Mouse (Mus musculus): Measurements from ENCODE around the gene Dnajc28. TPM values are rescaled to one million over a fixed set of nuclear protein-coding genes. Genes with fewer than 3 reads are reported as not detected.

The Dnajc28 gene
- polyA plus RNA-seq, 1 experiment from 2014 or later = 3.5 TPM

GRCm38 (mm10) chr16:91606958-91607357 lies 11.9 kb downstream of the Dnajc28 start:
- H3K4me3 ChIP-seq = no peak overlapping the region
- peaks cover 7% of the 10 kb centered on the region; the same call in 1 of the 2 replicates for H3K4me1 ChIP-seq
- H3K27me3 ChIP-seq (replicated peaks) = no peaks in the 10 kb centered on the region
- H3K4me2 ChIP-seq = no peak overlapping the region
- H3K9ac ChIP-seq = no peak overlapping the region
- no peak for ATAC-seq (ENCODE audit: extremely low read depth, insufficient number of reproducible peaks, low FRiP score, low TSS enrichment)
- H3K9me3 ChIP-seq = no peaks in the 10 kb centered on the region
- 79% methylated on average over 8 of the region's 8 CpGs for WGBS
- H3K27ac ChIP-seq (replicated peaks) = no peak overlapping the region
- no peaks in the 10 kb centered on the region for H3K36me3 ChIP-seq

GRCm38 (mm10) chr16:91605156-91605555 lies 13.7 kb downstream of the Dnajc28 start:
- H3K9me3 ChIP-seq = no peaks in the 10 kb centered on the region
- no peak overlapping the region for H3K9ac ChIP-seq
- WGBS = 75% methylated on average over 6 of the region's 6 CpGs
- peaks cover 4% of the 10 kb centered on the region; the same call in 1 of the 2 replicates for H3K4me1 ChIP-seq
- no peak overlapping the region for H3K27ac ChIP-seq (replicated peaks)
- ATAC-seq (ENCODE audit: extremely low read depth, insufficient number of reproducible peaks, low FRiP score, low TSS enrichment) = no peak
- H3K27me3 ChIP-seq (replicated peaks) = peaks cover 7% of the 10 kb centered on the region; the same call in 1 of the 2 replicates
- no peak overlapping the region for H3K4me3 ChIP-seq
- H3K4me2 ChIP-seq = no peak overlapping the region
- no peaks in the 10 kb centered on the region for H3K36me3 ChIP-seq

GRCm38 (mm10) chr16:91601693-91602092 lies 17.1 kb downstream of the Dnajc28 start:
- no peaks in the 10 kb centered on the region for H3K9me3 ChIP-seq
- WGBS = 66% methylated on average over 9 of the region's 9 CpGs
- H3K27ac ChIP-seq (replicated peaks) = no peak overlapping the region
- no peak for ATAC-seq (ENCODE audit: extremely low read depth, insufficient number of reproducible peaks, low FRiP score, low TSS enrichment)
- peaks cover 20% of the 10 kb centered on the region; the same call in 1 of the 2 replicates for H3K27me3 ChIP-seq (replicated peaks)
- no peaks in the 10 kb centered on the region for H3K36me3 ChIP-seq
- peaks cover 7% of the 10 kb centered on the region for H3K4me1 ChIP-seq
- no peak overlapping the region for H3K9ac ChIP-seq
- H3K4me3 ChIP-seq = no peak overlapping the region
- H3K4me2 ChIP-seq = no peak overlapping the region

- no peaks in the 10 kb centered on the region for H3K36me3 ChIP-seq
- H3K4me1 ChIP-seq = peaks cover 13% of the 10 kb centered on the region
- H3K4me3 ChIP-seq = no peak overlapping the region
- H3K4me2 ChIP-seq = no peak overlapping the region
- no peak overlapping the region for H3K9ac ChIP-seq
- no peak overlapping the region for H3K27ac ChIP-seq (replicated peaks)
- WGBS = 73% methylated on average over 4 of the region's 4 CpGs
- H3K9me3 ChIP-seq = no peaks in the 10 kb centered on the region
- ATAC-seq (ENCODE audit: extremely low read depth, insufficient number of reproducible peaks, low FRiP score, low TSS enrichment) = no peak
- peaks cover 20% of the 10 kb centered on the region; the same call in 1 of the 2 replicates for H3K27me3 ChIP-seq (replicated peaks)
These were observed 17.7 kb downstream of the Dnajc28 start for GRCm38 (mm10) chr16:91601081-91601480.

GRCm38 (mm10) chr16:91599242-91599641 lies 19.6 kb downstream of the Dnajc28 start:
- Histone ChIP-seq H3K4me3 (no peak overlapping the region), H3K4me1 (peaks cover 13% of the 10 kb centered on the region), H3K27me3 (replicated peaks) (peaks cover 20% of the 10 kb centered on the region; the same call in 1 of the 2 replicates), H3K36me3 (no peaks in the 10 kb centered on the region), H3K9ac (no peak overlapping the region), H3K27ac (replicated peaks) (no peak overlapping the region), H3K9me3 (no peaks in the 10 kb centered on the region), H3K4me2 (no peak overlapping the region)
- no peak for ATAC-seq (ENCODE audit: extremely low read depth, insufficient number of reproducible peaks, low FRiP score, low TSS enrichment)

GRCm38 (mm10) chr16:91597672-91598010 lies 21.2 kb downstream of the Dnajc28 start, which contains the start of gene Tmem50b:
Tmem50b (minus strand) TSS chr16:91597800.
- Histone ChIP-seq H3K9ac (peak within 1 kb of the TSS; percentile 88), H3K36me3 (no peaks in the 10 kb centered on the region), H3K4me2 (peak within 1 kb of the TSS; percentile 87), H3K4me1 (peaks cover 13% of the 10 kb centered on the region), H3K27ac (replicated peaks) (peak within 1 kb of the TSS; percentile 63), H3K27me3 (replicated peaks) (peaks cover 20% of the 10 kb centered on the region; the same call in 1 of the 2 replicates), H3K9me3 (no peaks in the 10 kb centered on the region), H3K4me3 (peak within 1 kb of the TSS; percentile 84)
- peak; percentile 100 for ATAC-seq (ENCODE audit: extremely low read depth, insufficient number of reproducible peaks, low FRiP score, low TSS enrichment)
- WGBS = under 1% methylated on average over 33 of the region's 34 CpGs

GRCm38 (mm10) chr16:91596779-91597671 lies 21.8 kb downstream of the Dnajc28 start:
- peaks cover 20% of the 10 kb centered on the region; the same call in 1 of the 2 replicates for H3K27me3 ChIP-seq (replicated peaks)

GRCm38 (mm10) chr16:91596397-91596778 lies 22.4 kb downstream of the Dnajc28 start:
- peak overlapping the region; percentile 87 for H3K4me2 ChIP-seq

More at GRCm38 (mm10) chr16:91596779-91597671, 21.8 kb downstream of the Dnajc28 start:
- Histone ChIP-seq H3K9me3 (no peaks in the 10 kb centered on the region), H3K4me1 (peaks cover 13% of the 10 kb centered on the region), H3K36me3 (peaks cover under 1% of the 10 kb centered on the region; the same call in 1 of the 2 replicates), H3K4me3 (peak overlapping the region; percentile 84), H3K4me2 (peak overlapping the region; percentile 87), H3K9ac (peak overlapping the region; percentile 88), H3K27ac (replicated peaks) (peak overlapping the region; percentile 63)
- WGBS = under 1% methylated on average over 75 of the region's 75 CpGs
- ATAC-seq (ENCODE audit: extremely low read depth, insufficient number of reproducible peaks, low FRiP score, low TSS enrichment) = peak; percentile 60

GRCm38 (mm10) chr16:91595076-91595475 lies 23.8 kb downstream of the Dnajc28 start:
- Histone ChIP-seq H3K27me3 (replicated peaks) (peaks cover 12% of the 10 kb centered on the region; the same call in 1 of the 2 replicates), H3K4me2 (no peak overlapping the region), H3K27ac (replicated peaks) (no peak overlapping the region), H3K4me1 (peaks cover 13% of the 10 kb centered on the region), H3K36me3 (peaks cover 3% of the 10 kb centered on the region; the same call in 1 of the 2 replicates), H3K9me3 (no peaks in the 10 kb centered on the region), H3K4me3 (no peak overlapping the region), H3K9ac (no peak overlapping the region)
- ATAC-seq (ENCODE audit: extremely low read depth, insufficient number of reproducible peaks, low FRiP score, low TSS enrichment) = no peak
- 78% methylated on average over 6 of the region's 6 CpGs for WGBS

More at GRCm38 (mm10) chr16:91596397-91596778, 22.4 kb downstream of the Dnajc28 start:
- 16% methylated on average over 9 of the region's 9 CpGs for WGBS
- Histone ChIP-seq H3K9ac (peak overlapping the region; percentile 88), H3K27me3 (replicated peaks) (peaks cover 15% of the 10 kb centered on the region; the same call in 1 of the 2 replicates), H3K36me3 (peaks cover 3% of the 10 kb centered on the region; the same call in 1 of the 2 replicates), H3K9me3 (no peaks in the 10 kb centered on the region), H3K27ac (replicated peaks) (no peak overlapping the region), H3K4me3 (peak overlapping the region; percentile 84), H3K4me1 (peaks cover 13% of the 10 kb centered on the region)
- no peak for ATAC-seq (ENCODE audit: extremely low read depth, insufficient number of reproducible peaks, low FRiP score, low TSS enrichment)

- no peak overlapping the region for H3K4me3 ChIP-seq
- 0 out of 2 replicates have a peak, but pooled peaks cover under 1% of the 10 kb centered on the region for H3K27me3 ChIP-seq (replicated peaks)
- peaks cover 13% of the 10 kb centered on the region for H3K4me1 ChIP-seq
- H3K36me3 ChIP-seq = peaks cover 3% of the 10 kb centered on the region; the same call in 1 of the 2 replicates
- WGBS = 72% methylated on average over 3 of the region's 3 CpGs
- no peak overlapping the region for H3K4me2 ChIP-seq
- no peak overlapping the region for H3K9ac ChIP-seq
- H3K27ac ChIP-seq (replicated peaks) = no peak overlapping the region
- H3K9me3 ChIP-seq = no peaks in the 10 kb centered on the region
- no peak for ATAC-seq (ENCODE audit: extremely low read depth, insufficient number of reproducible peaks, low FRiP score, low TSS enrichment)
These were observed 25.6 kb downstream of the Dnajc28 start for GRCm38 (mm10) chr16:91593262-91593661.

- peaks cover 9% of the 10 kb centered on the region for H3K4me1 ChIP-seq
- no peaks in the 10 kb centered on the region for H3K9me3 ChIP-seq
- H3K27me3 ChIP-seq (replicated peaks) = no peaks in the 10 kb centered on the region
- no peak overlapping the region for H3K4me2 ChIP-seq
- peaks cover 3% of the 10 kb centered on the region; the same call in 1 of the 2 replicates for H3K36me3 ChIP-seq
- WGBS = 58% methylated on average over 8 of the region's 8 CpGs
- no peak overlapping the region for H3K9ac ChIP-seq
- no peak overlapping the region for H3K27ac ChIP-seq (replicated peaks)
- no peak for ATAC-seq (ENCODE audit: extremely low read depth, insufficient number of reproducible peaks, low FRiP score, low TSS enrichment)
- H3K4me3 ChIP-seq = no peak overlapping the region
These were observed 26.7 kb downstream of the Dnajc28 start for GRCm38 (mm10) chr16:91592162-91592561.

Data from heart, embryonic 13.5 days (tissue).